Mouse (Mus musculus): ENCODE results near the gene Trp53rka.
A peak's percentile ranks its signal among the peaks of the same experiment; 100 is the strongest.
"Not testable (repeated sequence)": the region's sequence is repeated elsewhere in the genome, so short reads cannot be mapped to it uniquely, and the experiment has no call there.

Gene Trp53rka

DNA sequence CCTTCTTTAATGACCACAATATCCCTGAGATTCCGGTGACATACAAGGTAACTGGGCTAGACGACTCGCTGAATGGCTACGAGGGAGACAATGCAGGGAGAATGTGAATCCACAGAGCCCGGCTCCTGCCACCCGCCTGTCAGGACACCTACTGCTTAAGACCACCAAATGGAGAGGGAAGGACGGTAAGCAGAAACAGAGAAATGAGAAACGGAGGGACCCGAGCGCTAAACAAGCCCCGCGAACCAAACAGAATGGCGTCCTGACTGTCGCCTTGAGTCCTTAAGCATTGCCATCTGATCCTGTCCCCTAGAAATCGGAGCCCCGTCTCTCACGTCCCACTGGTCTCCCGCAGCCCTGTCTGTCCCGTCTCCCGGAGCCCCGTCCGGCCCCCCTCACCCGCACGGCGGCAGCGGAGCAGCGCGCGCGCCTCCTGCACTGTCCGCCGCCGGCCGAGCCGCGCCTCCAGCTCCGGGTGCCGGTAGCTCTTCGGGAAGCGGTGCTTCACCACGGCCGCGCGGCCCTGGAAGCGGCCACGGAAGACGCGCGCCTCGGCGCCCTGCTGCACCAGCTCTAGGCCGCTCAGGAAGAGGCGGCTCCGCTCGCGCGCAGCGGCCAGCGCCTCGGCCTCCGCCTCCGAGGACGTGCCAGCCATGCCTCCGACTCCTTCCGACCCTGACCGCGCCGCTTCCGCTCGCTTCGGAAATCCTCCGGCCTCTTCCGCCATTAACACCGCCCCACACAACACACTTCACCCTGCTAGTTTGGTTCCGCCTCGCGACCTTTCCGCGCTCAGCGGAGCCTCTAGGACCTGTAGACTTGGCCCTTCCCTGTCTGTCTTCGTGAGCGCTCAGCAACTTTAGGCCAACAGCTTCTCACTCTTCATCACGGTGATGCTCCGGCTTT lies at the start of gene Trp53rka:
TSS of gene Trp53rka (minus strand) at position 677 of the 906 bp plus-strand sequence.
- peak; percentile 84 for DNase-seq

DNA sequence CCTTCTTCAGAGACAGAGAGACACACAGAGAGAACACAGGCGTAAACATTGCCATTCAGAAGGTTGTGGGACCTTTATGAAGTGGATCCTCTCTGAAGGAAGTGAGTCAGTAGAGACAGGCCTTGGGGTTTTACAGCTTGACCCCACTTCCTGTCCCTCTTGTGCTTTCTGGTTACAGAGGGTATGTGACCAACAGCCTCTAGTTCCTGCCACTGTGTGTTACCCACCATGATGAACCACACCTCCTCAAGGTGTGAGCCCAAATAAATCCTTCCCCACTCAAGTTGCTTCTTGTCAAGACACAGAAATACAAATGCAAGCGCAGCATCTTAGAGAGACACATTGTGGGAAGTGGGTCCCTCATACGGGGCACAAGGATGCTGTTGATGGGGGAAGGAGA lies 47.9 kb upstream of the Trp53rka start:
- DNase-seq: no peak

DNA sequence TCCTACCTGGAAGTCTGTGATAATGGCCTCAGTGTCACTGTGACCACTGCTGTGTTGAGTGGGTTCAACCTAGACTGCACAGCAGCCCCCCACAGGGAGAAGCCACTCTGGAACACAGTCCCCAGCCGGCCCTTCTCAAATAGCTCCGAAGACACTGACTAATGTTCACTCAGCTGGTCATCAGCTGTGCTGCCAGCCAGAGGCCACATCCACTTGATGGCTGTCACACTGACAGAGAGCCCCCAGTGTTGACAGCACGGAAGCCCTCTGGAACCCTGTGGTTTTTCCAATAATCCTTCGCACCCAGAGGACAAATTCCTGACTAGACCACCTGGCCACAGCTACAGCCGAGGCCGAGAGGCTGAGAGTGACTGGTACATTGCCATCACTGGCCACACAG lies 40.7 kb upstream of the Trp53rka start:
- DNase-seq: no peak

DNA sequence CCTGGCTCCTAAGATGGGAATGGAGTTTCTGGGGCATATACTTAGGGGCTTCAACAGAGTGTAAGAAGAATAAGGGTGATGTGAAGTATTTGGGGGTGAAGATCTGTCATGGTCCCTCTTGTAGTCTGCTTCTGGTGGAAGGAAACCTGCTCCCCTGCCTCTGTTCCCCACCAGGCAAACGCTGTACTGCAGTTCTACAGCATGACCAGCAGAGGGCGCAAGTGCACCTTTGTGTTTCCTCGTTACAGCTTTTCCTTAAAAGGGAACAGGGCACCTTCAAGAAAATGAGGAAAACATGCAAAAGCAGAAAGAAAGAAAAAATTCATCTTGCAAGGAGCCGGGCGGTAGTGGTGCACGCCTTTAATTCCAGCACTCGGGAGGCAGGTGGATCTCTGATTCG lies 36.0 kb upstream of the Trp53rka start:
- peak; percentile 52 for DNase-seq

DNA sequence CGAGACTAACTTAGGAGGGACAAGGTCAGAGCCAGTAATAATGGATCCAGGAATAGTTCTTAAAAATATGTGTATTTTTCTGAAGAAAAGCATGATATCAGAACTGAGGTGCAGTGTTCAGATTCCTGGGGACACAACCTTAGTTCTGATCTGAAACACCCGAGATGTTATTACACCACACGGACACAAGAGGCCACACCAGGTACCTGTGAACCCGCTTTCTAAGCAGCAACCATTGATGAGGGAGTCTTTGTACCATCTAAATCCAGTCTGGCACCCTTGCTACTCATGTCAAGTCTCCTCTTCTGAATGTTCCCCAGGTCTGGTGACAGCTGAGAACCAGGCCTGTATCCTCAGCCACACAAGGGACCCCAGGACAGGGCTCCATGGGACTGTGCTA lies 32.5 kb upstream of the Trp53rka start:
- DNase-seq: no peak

DNA sequence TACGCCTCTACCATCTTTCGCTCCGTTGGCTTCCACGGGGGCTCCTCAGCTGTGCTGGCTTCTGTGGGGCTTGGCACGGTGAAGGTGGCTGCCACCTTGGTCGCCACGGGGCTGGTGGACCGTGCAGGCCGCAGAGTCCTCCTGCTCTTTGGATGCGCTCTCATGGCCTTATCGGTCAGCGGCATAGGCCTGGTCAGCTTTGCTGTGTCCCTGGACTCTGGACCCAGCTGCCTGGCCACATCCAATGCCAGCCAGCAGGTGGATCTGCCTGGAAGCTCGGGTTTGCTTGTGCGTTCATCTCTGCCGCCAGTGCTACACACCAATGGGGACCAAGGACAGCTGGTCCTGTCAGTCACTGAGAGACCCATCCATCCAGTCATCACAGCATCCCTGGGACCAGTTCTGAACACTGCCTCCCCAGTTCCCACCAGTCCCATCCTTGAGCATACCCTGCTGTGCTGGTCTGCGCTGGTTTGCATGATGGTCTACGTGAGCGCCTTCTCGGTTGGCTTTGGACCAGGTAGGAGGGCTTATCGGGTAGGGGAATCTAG lies 22.1 kb upstream of the Trp53rka start:
- no peak for DNase-seq

DNA sequence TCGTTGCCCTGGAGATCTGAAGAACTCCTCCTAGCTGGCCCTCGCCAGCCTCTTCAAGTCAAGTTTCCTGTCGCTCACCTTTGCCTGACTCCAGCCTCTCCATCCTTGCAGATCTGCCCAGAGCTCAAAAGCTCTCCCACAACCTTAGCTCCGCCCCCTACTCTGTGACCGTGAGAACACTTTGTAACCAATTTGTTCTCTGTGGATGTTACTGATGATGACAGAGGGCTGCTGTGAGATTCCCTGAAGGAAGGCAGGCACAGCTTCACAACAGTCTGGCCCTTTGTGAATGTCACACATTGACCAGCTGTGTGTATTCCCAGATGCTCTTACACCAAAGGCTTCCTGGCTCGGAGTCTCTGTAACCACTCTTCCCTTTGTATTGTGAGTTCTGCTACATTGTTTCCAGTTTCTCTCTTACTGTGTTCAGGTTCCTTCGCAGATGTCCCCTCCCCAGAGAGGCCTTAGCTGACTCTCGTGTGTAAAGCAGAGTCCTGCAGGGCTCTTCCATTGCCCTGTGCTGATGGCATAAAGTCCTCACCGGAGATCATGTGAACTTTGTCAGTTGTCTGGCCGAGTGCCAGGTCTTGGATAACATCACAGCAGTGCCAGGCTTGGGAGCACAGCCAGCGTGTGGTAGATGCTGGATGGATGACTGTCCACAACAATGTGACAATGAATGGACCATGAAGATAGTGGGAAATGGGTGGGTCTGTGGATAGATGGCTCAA lies 19.9 kb upstream of the Trp53rka start:
- peak; percentile 80 for DNase-seq

DNA sequence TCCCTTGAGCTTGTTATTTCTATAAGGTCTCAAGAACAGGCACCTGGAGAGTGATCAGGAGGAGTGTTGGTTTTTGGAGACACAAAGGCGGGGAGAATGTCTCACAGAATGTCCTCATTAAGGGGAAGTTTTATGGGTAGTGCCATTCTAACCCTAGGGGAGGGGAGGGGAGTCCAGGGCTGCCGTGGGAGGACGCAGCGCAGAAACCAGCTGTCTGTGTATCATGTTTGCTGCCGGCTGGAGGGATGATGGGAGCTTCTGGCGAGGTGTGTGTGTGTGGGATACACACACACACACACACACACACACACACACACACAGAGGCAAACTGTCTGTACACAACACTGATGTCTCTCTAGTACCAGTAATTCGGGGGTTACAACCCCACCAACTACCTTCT lies 19.3 kb upstream of the Trp53rka start:
- no peak for DNase-seq

DNA sequence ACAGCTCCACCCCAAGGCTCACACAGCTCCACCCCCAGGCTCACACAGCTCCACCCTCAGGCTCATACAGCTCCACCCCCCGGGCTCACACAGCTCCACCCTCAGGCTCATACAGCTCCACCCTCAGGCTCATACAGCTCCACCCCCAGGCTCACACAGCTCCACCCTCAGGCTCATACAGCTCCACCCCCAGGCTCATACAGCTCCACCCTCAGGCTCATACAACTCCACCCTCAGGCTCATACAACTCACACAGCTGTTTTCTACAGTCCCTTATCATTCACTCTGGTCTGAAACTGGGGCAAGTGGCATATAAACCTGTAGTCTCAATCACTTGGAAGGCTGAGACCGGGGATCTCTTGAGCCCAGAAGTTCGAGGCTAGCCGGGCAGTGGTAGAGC lies 18.4 kb upstream of the Trp53rka start:
- DNase-seq: not testable (repeated sequence)

DNA sequence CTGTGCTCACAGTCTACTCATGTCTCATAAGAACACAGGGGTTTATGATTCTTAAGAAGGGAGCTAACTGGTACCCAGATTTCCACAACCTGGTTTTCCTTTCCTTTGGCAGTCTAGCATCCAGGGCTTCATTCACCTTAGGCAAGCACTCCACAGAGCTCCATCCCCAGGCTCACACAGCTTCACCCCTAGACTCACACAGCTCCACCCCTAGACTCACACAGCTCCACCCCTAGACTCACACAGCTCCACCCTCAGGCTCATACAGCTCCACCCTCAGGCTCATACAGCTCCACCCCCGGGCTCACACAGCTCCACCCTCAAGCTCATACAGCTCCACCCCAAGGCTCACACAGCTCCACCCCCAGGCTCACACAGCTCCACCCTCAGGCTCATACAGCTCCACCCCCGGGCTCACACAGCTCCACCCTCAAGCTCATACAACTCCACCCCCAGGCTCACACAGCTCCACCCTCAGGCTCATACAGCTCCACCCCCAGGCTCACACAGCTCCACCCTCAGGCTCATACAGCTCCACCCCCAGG lies 17.9 kb upstream of the Trp53rka start:
- DNase-seq: not testable (repeated sequence)

DNA sequence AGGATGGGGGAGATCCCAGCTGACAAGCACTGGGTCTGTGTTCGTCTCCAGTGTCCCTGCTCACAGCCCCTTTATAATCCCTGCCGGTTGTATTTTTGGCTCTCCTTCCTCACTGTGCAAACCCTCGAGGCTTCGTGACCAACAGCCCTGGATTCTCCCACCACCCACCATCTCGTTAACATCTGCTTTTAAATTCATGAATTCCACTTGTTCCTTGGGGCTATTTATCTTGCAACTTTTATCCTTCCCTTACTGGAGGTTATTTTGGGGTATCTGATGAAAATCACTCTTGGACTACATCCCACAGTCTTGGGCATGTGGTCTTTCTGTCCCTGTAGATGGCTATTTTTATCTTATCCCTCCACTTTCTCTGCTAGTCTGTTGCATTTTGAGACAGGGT lies 17.3 kb upstream of the Trp53rka start:
- no peak for DNase-seq

DNA sequence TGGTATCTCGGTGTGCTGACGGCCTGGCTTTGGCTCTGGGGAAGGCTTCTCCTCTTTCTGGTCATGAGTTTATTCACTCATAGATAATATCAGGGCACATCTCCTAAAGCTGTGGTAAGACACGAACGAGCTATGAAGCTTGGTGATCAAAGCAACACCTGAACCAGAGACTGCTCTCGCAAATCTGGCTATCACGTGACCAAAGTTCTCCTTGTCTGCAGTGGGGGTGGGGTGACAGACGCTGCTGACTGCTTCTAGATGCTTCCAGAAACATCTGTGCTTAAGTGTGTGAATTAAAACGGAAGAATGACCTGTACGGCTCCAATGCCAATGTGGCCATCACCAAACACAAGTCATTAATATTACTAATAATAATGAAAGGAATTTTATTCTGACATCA lies 16.6 kb upstream of the Trp53rka start:
- no peak for DNase-seq

DNA sequence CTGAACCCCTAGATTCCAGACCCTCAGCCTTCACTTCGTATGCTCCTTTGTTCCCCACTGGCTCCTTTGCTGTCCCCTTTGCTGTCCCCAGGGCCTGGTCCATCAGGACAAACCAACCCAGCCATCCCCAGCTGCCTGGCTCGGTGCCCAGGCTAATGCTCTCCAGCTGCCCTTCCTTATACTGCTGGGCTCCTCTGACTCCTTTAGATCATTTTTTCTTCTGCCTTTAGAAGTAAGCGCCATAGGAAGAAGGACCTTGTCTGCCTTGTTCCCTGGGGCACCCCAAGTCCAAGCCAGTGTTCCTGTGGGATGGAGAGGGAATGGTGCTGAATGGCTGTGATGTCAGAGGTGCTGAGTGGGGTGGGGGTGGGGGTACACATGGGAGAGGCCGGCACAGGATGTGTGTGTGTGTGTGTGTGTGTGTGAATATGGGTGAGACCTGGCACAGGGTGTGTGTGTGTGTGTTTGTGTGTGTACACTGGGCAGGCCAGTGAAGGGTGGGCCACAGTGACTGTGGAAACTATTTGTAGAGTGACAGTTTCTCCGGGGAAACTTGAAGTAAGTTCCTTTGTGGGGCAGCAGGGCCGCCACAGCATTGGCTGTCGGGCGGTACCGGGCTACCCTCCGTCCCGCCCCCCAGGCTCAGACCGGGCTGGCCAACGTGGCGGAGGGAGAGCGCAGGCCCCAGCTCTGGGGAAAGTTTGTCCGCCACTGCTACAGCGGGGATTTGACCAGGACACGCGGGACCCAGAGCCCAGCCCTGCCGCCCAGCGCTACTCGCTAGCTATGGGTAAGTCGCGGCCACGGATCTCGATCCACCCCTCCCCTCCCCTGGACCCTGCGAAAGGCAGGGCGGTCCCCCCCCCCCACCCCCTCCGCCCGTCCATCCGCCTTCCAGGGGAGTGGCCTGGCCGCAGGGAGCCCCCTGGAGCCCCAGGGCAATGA lies 10.4 kb upstream of the Trp53rka start, which contains the start of gene Slc2a10:
TSS of gene Slc2a10 (plus strand) at position 529 of the 945 bp plus-strand sequence.
- no peak for DNase-seq

DNA sequence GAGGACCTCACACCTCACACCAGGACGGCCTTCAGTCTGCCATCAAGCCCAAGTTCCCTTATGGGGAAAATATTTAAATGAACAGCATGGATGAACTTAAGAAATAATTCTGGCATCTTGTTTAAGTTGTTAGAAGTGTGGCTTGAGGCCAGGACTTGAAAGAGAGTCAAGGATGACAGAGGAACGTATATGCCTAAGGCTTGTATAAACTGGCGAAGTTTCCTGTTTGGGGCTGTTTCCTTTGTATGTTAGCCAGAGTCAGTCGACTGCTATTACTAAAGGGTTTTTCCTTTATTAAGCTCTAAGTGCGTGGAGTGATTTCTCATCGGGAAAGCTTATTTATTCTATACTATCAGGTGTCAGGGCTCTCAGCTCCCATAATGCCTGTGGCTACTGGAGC lies 5.7 kb upstream of the Trp53rka start:
- no peak for DNase-seq

DNA sequence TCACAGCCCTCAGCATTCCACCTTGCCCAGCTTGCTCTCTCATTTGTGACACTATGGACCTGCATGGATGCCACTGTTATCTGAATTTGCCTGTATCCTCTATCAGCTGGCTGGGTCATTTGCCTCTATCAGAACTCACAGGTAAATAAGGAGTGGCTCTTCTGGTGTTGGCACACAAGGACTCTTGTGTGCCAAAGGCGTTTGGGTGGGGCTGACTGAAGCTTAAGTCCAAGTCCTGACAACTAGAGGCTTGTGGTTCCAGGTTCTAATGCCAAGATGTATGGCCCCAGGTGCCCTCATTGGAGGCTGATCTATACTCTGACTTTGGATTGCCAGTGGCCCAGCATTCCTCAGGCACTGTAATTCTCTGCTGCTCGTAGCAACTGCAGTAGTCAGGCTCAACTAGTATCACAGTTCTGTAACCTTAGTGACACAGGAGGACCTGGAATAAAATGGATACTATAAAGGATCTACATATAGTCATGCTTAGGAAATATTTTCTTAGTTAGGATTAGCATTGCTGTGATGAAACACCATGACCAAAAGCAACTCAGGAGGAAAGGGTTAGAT lies 4.7 kb upstream of the Trp53rka start:
- DNase-seq: no peak

DNA sequence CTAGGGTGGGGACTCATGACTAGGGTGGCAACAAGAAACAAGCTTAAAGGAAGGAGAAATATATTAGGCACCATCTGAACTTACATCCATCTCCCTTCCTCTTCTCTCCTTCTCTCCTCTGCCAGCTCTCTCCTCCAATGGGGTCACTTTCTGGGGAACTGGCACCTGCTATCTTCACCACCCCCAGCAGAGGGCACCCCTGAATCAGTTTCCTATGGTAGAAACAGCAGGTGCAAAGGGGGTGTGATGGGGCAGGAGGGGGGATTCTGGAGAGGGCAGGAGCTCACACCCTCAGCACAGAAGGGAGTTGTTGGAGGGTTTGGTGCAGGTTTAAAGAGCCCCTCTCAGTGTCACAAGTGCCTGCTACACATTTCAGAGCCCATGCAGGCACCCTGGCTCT lies 3.1 kb upstream of the Trp53rka start:
- DNase-seq: peak; percentile 59

DNA sequence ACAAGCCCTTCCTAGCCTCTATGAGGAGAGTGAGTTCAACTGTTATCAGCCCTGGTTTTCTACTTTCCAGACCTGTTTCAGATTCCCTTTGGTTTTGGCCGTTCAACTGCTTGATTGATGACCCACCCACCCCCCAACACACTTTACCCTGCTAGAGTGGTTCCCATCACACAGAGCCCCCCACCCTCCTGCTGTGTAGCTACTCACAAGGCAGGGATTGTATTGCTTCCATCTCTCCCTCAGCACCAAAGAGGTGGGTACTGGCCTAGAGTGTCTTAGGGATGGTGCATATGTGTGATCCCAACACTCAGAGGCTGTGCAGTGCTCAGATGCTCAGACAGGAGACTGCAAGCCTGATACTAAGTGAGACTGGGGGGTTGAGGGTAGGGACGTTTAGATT lies 1.4 kb upstream of the Trp53rka start:
- no peak for DNase-seq

DNA sequence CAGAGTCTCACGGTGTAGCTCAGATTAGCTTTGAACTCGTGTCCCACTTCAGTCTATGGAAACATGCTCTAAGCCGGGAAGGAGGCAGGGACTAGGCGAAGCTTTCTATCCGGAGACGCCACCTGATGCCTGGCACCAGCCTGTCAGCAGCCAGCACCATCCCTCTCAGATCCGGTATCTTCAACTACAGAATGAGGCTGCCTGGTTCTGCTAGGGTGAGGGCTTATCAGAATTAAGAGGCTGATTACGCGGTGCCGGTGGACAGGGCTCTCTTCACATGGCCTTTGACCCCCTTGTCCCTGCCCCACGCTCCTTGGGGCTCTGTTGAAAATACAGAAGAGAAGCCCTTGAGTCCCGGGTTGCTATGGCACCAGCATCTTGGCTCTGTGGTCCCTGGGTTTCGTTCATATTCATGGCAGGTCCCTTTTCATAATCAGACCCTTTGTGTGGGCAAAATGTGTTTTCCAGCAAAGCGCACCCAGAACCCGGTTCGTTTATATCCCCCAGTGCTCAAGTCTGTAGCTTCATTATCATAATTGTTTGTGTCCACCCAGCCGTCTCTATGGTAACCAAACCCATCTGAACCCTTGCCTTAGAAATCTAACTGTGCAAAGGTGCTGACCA lies 575 bp upstream of the Trp53rka start:
- peak; percentile 21 for DNase-seq

DNA sequence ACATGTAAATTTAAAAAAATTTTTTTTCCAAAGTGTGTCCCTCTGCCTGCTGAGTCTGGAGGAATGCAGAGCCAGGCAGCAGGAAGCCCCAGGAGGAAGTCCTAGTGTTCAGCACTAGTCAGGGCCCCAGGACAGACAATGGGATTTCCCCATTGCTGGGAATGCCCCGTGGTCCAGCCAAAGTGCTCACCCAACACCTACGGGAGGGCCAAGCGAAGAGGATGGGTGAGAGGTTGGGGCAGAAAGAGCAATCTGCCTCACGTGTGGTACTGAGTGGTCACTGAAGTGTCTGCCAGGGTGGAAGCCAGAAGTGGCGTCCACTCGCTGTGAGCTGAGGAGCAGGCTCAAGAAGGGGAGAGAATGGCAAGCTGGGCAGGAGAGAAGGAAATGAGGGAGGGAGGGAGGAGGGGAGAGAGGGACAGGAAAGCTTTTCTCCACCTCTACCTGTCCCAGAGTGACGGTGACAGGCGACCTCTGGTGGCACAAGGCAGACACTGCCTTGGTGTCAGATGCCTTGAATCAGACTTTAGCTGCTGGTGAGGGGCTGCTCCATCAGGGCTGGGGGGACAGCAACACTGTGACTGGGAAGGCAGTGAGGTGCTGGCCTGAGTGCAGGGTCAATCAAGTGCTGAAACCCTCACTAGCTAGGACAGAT lies 6.1 kb downstream of the Trp53rka start:
- DNase-seq: peak; percentile 60

DNA sequence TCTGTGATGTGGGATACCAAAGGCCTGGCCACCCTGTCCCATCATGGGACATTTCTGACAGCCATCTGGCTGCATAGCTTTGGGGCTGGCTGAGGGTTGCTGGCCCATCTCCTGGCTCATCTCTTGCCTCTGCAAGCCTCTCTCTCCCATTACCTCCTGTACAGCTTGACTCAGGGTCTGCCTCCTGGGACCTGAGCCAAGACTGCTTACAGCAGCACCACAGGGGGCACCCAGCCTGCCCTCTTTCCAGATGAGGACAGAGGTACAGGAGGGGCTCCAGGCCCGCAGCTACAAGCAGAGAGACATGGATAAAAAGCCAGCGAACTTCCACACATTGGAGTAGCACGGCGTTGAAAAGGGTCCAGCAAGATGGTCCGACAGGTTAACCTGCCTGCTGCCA lies 6.7 kb downstream of the Trp53rka start:
- DNase-seq: no peak

DNA sequence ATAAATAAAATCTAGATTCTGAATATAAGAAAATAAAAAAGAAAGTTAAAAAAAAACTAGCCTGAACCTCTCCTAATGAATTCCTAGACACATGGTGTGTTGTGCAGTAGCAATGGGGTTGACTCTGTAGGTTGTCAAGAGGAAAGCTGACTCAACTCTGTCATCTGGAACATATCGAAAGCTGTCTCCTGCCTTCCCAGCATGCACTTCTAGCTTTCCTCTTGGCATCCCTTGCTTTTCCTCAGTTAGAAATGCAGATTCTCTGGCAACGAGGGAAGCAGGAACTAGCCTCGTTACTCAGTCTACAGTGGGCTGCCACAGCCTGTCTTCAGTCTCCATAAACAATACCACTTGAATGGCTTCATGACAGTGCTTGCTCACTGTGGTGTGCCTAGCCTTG lies 7.3 kb downstream of the Trp53rka start:
- no peak for DNase-seq

Data from kidney, adult 9 months (tissue).